Mouse (Mus musculus) kidney, postnatal 14 days (tissue): Measurements from ENCODE around the gene Traf3ip1.
"Not testable (repeated sequence)": the region's sequence is repeated elsewhere in the genome, so short reads cannot be mapped to it uniquely, and the experiment has no call there.

Experiments used
- DNase-seq: peaks from one replicate; pipeline ENCODE4 v3.0.0; 2022; ENCODE audit warnings: mixed read lengths

Gene Traf3ip1

DNA sequence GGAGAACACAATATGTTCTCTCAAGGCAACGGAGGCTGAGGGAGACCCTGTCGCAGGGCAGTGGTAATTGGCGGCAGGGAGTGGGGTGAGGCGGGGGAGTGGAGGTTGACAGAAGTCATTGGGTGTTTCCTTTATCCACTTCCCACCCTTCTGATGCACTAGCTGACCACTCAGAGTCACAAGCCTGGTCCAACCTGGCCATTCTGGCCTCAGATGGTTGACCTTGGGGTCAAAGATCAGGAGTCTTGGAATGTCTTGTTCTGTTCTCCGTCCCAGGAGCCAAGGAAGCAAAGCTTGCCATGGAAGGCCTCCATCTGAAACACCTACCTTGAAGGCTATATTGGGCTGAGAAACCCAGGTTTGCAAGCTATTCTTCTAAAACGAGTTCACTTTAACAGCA lies 28.3 kb upstream of the Traf3ip1 start:
- no peak for DNase-seq

DNA sequence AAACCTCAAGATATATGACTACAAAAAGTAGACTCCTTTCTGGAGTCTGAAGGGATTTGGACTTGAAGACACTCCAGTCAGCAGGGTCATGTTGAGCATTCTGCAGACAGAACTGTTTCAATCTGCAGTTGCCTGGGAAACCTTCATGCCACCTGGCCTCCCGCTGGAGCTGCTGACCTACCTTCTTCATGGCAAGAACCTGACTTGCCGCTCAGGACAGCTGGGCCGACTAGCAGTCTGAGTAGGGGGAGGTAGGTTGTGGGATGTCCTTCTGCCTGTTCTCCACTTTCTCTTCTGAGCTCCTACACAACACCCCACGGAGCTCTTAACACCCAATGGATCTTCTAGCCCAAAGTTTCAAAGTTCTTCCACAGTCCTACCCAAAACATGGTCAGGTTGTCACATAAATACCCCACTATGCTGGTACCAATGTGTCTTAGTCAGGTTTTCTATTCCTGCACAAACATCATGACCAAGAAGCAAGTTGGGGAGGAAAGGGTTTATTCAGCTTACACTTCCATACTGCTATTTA lies 24.5 kb upstream of the Traf3ip1 start:
- DNase-seq = no peak

DNA sequence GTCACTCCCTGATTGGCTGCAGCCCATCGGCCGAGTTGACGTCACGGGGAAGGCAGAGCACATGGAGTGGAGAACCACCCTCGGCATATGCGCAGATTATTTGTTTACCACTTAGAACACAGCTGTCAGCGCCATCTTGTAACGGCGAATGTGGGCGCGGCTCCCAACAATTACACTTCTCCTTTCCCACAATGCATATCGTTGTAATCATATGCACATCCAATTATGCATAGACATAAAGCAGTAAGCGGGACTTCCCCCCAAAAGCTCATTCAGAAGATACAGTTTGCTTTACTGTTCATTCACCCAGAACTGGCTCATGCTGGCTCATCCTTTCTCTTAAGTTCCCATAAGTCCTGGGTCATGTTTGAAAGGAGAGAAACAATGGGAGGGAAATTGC lies 16.3 kb upstream of the Traf3ip1 start:
- not testable (repeated sequence) for DNase-seq

DNA sequence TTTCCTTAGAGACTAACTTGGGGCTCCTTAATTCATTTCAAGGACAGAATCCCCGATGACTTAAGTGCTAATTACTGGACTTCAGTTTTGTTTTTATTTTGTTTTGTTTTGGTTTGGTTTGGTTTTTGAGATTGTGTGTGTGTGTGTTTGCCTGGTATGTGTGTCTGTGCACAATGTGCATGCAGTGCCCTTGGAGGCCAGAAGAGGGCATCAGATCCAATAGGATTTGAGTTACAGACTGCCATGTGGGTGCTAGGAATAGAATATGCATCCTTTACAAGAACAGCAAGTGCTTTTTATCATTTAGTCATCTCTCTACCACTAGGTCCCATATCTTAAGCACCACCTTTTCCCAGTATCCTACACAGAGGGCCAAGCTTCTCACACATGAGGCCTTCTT lies 15.5 kb upstream of the Traf3ip1 start:
- DNase-seq = no peak

DNA sequence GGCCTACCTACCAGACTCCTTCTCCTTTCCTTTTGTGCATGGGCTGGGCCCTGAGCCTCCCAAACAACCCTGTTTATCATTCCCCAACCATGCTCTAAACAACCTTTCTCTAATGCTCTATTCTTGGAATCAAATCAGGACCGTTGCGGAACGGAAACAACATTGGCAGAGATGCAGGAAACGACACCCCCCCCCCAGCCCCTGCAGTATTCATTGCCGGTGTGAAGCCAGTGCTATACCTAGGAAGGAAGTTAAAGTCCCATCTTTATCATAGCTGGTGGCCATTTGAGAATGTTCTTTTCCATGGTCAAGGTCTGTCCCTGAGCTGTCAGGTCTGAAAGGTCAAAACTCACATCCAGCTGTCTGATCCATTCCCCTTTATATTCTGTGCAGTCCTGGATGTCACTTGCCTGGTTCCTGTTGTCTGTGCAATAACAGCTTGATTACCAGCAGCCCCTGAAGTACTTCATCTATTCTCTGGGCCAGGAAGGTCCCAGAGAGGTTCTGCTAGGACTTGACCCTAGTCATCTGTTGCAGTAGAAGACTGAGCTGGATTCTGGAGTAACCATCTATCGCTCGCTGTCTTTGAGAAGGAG lies 11.7 kb upstream of the Traf3ip1 start:
- DNase-seq = no peak

DNA sequence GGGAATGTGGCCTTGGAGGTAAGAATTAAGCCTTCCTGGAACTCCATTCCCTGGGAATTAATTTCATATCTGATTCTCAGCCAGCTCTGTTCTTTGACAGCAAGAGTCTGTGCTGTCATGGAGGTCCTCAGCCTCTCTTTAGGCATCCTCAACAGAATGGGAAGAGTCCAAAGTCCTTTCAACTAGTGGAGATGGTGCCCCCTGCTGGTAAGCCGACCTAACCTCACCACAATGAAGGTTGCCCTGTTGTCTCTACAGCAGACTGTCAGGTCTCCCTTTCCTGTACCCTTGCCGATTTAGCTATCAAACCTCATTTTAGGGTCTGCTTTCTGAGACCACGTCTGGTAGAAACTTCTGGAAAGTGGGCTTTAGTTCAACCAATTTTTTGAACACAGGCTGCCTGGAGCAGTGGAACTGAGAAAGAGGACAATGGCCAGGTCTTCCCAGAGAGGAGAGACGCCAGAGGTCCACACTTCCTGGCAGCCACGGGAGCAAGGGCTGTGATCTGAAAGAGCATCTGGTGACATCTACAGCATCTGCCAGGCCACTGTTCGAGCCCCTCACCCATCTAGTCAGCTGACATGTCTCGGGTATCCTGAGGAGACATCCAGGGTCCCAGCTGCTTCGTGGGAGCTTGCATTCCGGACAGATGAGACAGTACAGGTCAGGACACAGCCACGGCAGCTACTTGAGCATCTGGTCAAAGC lies 11.0 kb upstream of the Traf3ip1 start:
- DNase-seq = peak; percentile 87

DNA sequence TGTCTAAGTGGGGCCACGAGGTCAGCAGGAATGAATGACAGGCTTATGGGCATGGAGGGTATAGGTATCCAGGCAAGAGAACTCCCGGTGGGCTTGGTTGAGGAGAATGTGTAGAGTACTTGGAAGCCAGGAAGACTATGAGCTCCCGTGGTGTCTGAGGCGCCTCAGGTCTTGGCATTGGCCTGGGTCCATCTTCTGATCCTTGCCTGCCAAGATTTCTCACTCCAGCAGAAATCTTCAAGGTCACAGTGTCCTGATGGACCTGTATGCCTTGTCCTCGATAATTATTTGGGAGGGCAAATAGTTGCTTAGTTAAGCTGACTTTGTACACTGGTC lies 10.5 kb upstream of the Traf3ip1 start:
- DNase-seq = peak; percentile 36

DNA sequence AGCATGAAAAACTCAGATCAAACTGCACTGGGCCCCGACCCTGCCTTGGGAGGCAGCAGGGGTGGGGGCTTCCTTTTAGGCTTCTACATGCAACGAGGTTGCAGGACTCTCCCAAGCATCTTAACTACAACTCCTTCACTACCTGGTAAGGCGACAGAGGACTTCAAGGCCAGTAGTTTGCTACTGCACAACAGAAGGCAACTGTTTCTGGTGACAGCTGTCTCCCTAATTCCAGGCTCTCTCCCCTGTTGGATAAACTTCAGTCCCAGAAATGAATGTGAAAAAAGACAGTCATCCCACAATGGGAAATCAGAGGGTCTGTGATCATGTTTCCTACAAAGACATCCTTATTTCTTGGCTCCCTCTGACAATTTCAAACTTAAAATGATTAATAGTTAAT lies 9.0 kb upstream of the Traf3ip1 start:
- no peak for DNase-seq

DNA sequence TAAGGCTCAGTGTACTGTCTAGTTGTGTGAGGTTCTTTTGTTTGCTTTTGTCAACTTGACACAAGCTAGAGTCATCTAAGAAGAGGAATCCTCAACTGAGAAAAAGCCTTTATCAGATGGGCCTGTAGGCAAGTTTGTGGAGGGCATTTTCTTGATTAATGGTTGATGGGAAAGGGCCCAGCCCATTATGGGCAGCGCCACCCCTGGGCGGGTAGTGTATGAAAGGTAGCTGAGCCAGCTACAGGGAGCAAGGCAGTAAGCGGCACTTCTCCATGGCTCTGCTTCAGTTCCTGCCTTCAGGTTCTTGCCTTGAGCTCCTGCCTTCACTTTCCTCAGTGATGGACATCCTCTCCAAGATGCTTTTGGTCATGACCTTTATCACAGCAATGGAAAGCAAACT lies 8.3 kb upstream of the Traf3ip1 start:
- no peak for DNase-seq

DNA sequence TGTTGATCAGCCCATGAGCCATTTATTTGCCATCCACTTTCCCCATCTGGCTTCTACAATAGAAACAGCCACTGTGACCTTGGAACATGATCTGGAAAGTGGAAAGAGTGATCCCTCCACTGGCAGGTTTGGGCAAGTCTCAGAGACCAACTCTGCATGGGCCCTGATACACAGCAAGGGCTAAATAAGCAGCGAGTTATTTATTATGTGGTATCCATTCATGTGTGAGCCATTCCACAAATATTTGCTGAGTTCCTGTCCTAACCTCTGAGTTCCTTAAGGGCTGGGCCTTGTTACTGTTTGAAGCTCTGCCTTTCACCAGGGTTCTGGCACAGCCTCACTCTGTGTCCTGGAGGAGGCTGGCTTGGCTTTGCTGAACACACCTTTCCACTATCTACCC lies 4.1 kb upstream of the Traf3ip1 start:
- peak; percentile 63 for DNase-seq

DNA sequence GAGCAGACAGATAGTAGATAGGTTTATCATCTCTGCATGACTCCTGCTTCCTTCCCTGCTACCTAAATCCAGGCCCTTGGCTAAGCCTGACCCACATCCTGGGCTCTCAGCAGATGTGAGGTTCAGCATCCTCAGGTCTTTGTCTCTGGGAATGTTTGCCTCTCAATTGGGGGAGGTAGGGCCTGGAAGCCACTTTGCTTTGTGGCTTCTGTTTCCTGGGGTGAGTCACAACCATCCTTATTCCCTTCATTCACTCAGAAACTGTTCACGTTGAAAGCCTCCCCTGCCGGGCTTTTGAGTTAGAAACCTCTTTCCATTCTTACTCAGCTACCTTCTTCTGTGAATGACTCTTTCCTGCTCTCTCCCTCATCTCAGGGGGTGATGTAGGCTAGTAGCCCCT lies 1.7 kb upstream of the Traf3ip1 start:
- DNase-seq = no peak

DNA sequence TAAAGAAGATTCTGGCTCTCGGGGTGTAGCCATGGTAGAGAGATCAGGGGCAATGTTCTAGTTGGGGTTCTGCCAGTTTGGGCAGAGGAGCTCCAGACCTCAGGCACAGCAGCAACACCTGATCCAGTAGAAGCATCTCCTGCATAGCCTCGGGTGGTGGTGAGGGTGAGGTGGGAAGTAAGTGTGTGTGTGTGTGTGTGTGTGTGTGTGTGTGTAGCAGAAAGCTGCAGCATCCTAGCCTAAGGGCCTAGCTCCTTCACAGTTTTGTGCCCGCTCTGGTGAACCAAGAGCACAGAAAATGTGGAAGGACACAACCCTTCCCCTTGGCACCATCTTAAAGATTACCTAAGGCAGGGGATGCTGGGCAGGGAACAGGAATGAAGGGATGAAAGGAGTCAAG lies 509 bp upstream of the Traf3ip1 start:
- no peak for DNase-seq

DNA sequence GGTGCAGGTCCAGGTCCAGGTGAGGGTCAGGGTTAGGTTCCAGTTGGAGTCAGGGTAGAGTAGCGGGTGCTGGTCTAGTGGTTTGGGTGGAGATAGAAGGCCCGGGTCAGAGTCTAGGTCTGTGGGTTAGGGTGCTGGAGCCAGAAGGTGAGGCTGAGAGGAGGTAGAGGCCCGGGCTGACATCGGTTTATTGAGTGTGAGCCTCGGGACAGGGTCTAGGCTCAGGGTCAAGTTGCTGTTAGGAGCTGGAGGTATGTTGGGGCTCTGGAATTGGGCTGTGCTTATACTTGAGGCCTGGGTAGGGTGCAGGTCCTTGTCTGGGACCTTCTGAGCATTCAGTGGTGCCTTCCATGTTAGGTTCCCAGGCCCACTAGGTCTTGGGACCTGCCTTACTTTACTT lies 874 bp downstream of the Traf3ip1 start:
- no peak for DNase-seq

DNA sequence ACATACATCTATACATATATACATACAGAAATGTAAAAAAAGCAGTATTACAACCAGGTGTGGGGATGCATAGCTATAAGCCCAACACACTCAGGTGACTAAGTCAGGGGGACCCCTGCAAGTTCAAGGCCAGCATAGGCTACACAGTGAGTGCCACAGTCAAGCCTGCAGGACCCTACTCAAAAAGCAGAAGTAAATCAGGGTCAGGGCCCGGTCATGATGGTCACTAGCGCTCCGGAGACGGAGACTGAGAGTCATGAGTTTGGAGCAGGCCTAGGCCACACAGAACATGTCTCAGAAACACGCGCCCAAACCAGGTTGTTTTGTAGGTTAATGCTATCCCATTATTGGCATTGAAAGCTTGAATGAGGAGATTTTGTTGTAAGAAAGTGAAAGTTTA lies 4.1 kb downstream of the Traf3ip1 start:
- no peak for DNase-seq

DNA sequence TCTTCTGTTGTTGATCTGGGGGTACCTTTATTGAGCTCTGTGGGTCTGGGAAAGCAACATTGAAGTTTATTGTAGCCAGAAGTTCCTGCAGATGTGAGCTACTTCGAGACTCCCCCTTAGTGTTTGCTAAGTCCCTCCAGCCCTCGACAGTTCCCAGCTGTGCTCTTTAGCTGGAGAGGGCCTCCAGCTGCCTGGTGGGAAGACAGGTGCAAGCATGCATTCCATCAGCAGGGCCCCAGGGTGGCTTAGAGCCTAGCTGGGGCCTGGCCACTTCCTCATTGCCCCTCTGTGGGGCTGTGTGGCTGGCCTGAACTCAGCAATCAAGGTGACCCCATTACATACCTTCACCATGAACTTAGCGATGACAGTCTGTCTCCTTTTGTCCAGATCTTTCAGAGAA lies 10.2 kb downstream of the Traf3ip1 start:
- no peak for DNase-seq

DNA sequence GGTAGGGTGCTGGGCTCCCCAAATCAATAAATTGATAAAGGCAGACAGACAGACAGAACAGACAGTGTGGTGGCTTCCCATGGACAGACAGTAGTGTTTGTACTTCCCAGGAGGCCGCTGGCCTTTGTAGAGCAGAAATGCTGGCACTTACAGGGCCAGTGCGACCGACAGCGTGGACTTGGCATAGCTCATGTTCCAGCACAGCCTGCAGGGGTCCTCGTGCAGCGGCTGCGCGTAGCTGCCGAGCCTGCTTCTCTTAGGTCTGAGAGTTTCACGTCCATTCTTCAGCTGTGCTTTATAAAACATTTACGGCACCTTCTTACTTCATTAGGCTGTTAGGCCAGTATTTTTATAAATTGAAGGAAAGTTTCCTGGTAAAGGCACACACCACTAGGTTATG lies 20.5 kb downstream of the Traf3ip1 start:
- DNase-seq = no peak

DNA sequence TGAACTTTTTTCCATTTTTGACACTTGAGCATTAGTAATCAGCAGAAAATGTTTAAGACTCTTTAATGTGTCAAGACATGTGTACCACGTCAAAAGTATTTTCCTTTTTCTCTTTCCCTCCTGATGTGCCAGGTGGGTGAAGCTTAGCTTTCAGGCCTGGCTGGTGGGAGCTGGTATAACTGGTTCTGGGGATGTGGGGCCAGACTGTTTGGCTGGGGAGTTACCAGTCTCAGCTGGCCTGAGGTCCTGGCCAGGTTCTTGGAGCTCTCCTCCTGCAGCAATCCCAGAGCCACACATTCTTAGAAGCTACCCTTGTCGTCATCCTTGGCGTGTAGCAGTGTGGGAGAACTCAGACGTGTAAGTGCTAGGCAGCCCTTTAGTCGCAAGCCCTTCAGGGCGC lies 21.2 kb downstream of the Traf3ip1 start:
- DNase-seq = no peak

DNA sequence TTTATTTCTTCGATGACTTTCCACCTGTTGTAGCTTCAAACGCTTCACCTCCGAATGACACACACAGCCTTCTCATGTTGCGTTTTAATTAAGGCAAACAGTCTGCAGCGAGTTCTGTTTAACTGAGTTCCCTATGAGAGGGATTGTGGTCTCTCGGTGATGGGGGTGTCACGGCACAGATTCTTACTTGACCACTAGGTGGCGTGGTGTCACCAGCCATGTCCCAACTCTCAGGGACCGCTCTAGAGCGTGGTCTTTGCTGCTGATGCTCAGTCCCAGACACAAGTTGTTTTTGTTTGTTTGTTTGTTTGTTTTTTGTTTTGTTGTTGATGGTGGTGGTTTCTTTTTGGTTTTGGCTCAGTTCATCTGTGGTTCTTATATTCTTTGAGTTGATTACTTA lies 29.3 kb downstream of the Traf3ip1 start:
- peak; percentile 72 for DNase-seq

DNA sequence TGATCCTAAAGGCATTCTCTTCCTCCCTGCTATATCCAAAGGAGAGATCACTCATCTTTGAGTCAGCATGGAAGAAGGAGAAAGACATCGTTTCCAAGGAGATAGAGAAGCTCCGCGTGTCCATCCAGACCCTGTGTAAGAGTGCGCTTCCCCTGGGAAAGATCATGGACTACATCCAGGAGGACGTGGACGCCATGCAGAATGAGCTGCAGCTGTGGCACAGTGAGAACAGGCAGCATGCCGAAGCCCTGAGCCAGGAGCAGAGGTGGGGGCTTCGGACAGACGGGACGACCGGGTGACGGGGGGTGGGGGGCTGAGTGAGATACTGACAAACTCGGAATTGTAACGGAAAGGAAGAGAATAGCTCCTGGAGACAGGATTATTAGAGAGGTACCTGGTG lies 31.4 kb downstream of the Traf3ip1 start:
- DNase-seq = peak; percentile 26

DNA sequence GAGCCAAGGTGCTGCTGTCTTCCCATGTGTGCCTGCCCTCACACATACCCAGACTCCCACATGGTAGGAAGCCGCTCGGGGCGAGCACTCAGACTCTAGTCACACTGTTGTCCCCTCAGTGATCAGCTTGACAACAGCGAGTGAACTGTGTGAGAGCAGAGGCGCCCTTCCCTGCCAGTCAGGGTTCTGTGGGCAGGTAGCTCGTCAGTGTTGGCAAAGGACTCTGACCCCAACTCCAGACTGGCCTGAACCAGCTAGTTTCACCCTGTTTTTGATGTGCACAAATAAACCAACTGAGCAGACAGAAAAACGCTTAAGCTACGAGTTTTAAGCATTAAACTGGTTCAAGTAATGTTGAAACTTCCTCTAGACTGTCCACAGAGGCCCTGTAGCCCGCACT lies 35.7 kb downstream of the Traf3ip1 start:
- peak; percentile 74 for DNase-seq

DNA sequence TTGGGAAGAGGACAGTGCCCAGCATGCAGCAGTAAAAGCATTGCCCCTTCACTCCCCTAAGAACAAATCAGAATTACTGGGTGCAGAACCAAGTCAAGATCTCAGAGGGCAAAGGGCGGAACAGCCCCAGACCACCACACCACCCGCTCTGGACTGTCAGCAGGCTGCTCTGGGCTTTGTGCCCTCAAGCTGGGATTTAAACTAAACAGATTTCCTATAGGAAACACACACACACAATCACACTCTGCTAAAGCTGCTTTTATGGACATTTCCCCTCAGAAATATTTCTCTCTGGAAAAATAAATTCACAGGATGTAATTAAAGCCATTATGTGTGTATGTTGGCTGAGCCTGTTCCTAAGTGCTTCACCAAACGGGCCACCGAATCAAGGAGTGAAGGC lies 37.8 kb downstream of the Traf3ip1 start:
- DNase-seq = no peak

DNA sequence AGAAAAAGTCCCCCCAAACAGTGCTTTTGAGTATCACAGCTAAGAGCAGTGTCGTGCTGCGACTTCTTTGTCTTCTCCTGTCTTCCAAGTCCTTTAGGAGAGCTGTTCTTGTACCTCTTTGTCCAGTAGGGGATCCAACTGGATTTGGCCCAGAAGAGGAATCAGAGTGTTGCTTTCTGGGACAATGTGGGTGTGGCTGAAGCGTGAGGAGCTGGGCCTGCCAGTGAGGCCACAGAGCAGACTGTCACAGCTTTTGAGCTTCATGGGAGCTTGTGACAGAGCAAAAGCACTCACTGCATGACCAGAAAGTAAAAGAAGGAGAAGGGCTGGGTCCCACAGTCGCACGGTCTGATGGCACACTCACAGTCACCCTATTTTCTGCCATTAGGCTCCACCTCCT lies 38.4 kb downstream of the Traf3ip1 start:
- DNase-seq = no peak

DNA sequence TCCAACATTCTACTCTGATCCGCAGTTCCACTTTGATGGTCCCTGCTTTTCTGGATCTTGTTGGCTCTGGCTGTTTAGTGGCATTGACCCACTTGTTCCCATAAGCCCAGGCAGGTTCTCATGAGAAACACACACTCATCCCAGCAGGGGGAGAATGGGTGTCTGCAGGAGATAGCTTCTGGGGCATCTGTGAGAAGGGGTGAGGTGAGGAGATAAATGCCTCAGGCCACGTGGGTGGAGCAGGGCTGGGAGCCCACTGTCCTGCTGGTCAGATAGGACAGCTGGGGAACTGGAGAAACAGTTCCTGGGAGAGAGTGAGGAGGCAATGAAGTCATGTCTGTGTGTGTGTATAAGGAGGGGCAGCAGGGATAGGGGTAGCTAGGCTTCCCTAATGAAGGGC lies 39.0 kb downstream of the Traf3ip1 start:
- DNase-seq = no peak

DNA sequence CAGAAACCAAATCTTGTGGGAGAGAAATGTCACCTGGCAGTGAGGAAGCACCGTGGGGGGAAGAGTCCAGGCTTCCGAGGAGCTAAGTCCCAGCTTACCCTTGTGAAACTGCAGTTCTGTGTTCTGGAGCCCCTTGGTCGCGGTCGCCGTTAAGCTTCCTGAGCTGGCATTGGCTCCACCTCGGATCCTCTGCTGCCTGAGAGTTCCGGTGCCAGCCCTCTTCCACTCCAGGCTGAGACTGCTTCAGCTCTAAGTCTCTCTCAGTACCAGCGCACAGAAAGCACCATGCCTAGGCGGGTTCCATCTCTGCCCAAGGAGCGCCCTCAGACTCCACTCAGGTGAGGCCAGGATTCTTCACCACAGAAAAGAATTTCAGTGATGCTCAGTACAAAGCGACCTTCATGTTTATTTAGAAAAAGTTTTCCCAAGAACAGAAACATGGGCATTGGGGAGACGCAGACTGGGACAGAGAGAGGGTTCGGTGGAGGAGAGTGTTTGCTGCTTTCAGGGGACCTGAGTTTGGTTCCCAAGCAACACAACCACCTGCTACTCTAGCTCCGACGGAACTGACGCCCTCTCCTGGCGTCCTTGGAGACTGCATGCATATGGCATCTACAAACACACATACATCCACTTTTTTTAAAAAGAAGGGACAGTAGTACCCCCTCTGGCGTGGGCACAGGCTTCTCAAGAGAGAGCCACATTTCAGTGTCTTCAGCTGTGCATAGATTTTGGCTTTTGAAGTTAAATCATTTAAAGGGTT lies 39.7 kb downstream of the Traf3ip1 start:
- no peak for DNase-seq
